Mouse (Mus musculus): Measurements from ENCODE around the gene Nfat5.

Gene Nfat5

GRCm38 (mm10) chr8:107399495-107399894, 106.2 kb downstream of the Nfat5 start:
- peak; percentile 66 for DNase-seq

GRCm38 (mm10) chr8:107401866-107402265, 108.6 kb downstream of the Nfat5 start:
- DNase-seq: no peak

GRCm38 (mm10) chr8:107403038-107403781, 109.9 kb downstream of the Nfat5 start, which contains the start of gene Nqo1:
Gene Nqo1 (minus strand): TSS chr8:107403206.
- peak; percentile 46 for DNase-seq

- no peak for DNase-seq
Observed at GRCm38 (mm10) chr8:107404057-107404456, 110.8 kb downstream of the Nfat5 start.

GRCm38 (mm10) chr8:107405935-107406334, 112.7 kb downstream of the Nfat5 start:
- DNase-seq: no peak

GRCm38 (mm10) chr8:107411391-107411790, 118.1 kb downstream of the Nfat5 start:
- DNase-seq: no peak

GRCm38 (mm10) chr8:107412552-107412951, 119.3 kb downstream of the Nfat5 start:
- DNase-seq: no peak

GRCm38 (mm10) chr8:107413881-107414280, 120.6 kb downstream of the Nfat5 start:
- DNase-seq: no peak

- DNase-seq: no peak
Observed at GRCm38 (mm10) chr8:107417001-107417400, 123.7 kb downstream of the Nfat5 start.

GRCm38 (mm10) chr8:107424176-107424575, 130.9 kb downstream of the Nfat5 start:
- DNase-seq: no peak

- peak; percentile 95 for DNase-seq
Observed at GRCm38 (mm10) chr8:107424597-107425229, 131.4 kb downstream of the Nfat5 start, which contains the start of gene Nob1. Gene Nob1 (minus strand): TSS chr8:107425051.

- DNase-seq: no peak
Observed at GRCm38 (mm10) chr8:107425230-107425597, 131.9 kb downstream of the Nfat5 start.
